Mouse (Mus musculus): ENCODE measurements around the gene Grb7.

GRCm38 (mm10) chr11:98445238-98445637 lies 956 bp upstream of the Grb7 start:
- TF ChIP-seq CTCF (IDR thresholded peaks at IDR 0.05; ENCODE audit: low read depth, low read length) (no peak), POLR2AphosphoS5 (IDR thresholded peaks at IDR 0.05; ENCODE audit: insufficient replicate concordance, low read depth, low read length) (no peak), GATA2 (IDR thresholded peaks at IDR 0.05; ENCODE audit: borderline replicate concordance, low read depth, low read length) (no peak)
